Mouse (Mus musculus): ENCODE data around the gene Dlg2.

- TF ChIP-seq CTCF (IDR thresholded peaks at IDR 0.05) (no peak), POLR2A (IDR thresholded peaks at IDR 0.05; ENCODE audit: insufficient read depth, low read depth, low read length) (no peak)
Observed at GRCm38 (mm10) chr7:92408479-92408878, 1932.0 kb downstream of the Dlg2 start.
